Mouse (Mus musculus) liver, embryonic 18 days (tissue): ENCODE data around the gene Zfp970. TPM values are rescaled to one million over a fixed set of nuclear protein-coding genes. Genes with fewer than 3 reads are reported as not detected.

Experiments
- polyA plus RNA-seq: library from polyadenylated mRNA; depleted of rRNA; stranded (reverse); fragments of >200 nt; gene quantifications from 2 replicates; pipeline ENCODE4 v1.2.3, GENCODE M21; 2012; rRNA removed

The Zfp970 gene
- 5.1 and 6.9 TPM in 2 replicates for polyA plus RNA-seq

GRCm38 (mm10) chr2:177464676-177465075 is at the start of gene Zfp970:
TSS of gene Zfp970 (plus strand) at chr2:177464733.

DNA sequence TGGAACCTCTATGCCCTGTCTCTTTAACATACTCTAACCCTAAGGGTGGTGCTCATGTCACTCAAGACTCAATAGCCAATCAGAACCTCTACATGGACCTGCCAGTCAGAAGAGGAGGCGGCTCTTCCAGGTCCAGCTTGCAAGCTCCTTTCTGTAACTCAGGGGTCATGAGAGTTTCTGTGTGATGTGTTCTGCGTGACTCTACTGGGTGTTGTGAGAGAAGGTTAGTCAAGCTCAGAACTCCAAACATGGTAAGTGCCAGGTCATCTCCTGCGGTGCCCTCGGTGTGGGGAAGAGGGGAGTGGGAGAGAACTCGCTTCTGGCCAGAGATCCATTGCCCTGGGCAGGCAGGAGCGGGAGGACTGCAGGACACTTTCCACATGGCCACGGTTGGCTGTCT is 33.5 kb downstream of the Zfp970 start, which contains the start of gene Gm14403:
Gene Gm14403 (plus strand): TSS at position 149 of the 400 bp plus-strand sequence.

Other genes starting within 250 kb of the Zfp970 start
- not detected in 2 replicates for gene Gm14409, start 197.7 kb upstream of the Zfp970 start, polyA plus RNA-seq
- gene Gm14412, start 140.4 kb upstream of the Zfp970 start, polyA plus RNA-seq = 0.03 and 0.04 TPM in 2 replicates
- gene Gm14418, start 66.4 kb upstream of the Zfp970 start, polyA plus RNA-seq = 1.1 and 1.2 TPM in 2 replicates
- gene Gm14403, start 33.5 kb downstream of the Zfp970 start, polyA plus RNA-seq = 1.5 and 1.9 TPM in 2 replicates
- not detected in 2 replicates for gene Gm14406, start 113.5 kb downstream of the Zfp970 start, polyA plus RNA-seq